Mouse (Mus musculus) embryonic facial prominence, embryonic 10.5 days (tissue): ENCODE results near the gene Ascc2. TPM values are rescaled to one million over a fixed set of nuclear protein-coding genes. Genes with fewer than 3 reads are reported as not detected.

ENCODE experiments used
- DNase-seq: peaks from one replicate; pipeline ENCODE4 v3.0.0-alpha.2; 2017; ENCODE audit warnings: low spot score
- H3K27ac ChIP-seq: fragments of 300-500 bp; sonication (generic); replicated peaks from 2 replicates; pipeline ENCODE4 v1.5.1; 2016; ENCODE audit warnings: mild to moderate bottlenecking
- H3K27me3 ChIP-seq: fragments of 300-500 bp; sonication (generic); replicated peaks from 2 replicates; pipeline ENCODE4 v1.6.1; 2016; ENCODE audit warnings: low read depth, mild to moderate bottlenecking; ENCODE audit not compliant: poor library complexity, severe bottlenecking
- H3K36me3 ChIP-seq: fragments of 300-500 bp; sonication (generic); replicated peaks from 2 replicates; pipeline ENCODE4 v1.6.1; 2016; ENCODE audit warnings: mild to moderate bottlenecking, moderate library complexity
- H3K4me1 ChIP-seq: fragments of 300-500 bp; sonication (generic); 2 replicates; pipeline ENCODE4 v1.6.1; 2016
- H3K4me3 ChIP-seq: fragments of 300-500 bp; sonication (generic); 2 replicates; pipeline ENCODE4 v1.5.1; 2016; ENCODE audit warnings: mild to moderate bottlenecking, moderate library complexity
- H3K9me3 ChIP-seq: fragments of 300-500 bp; sonication (generic); 2 replicates; pipeline ENCODE4 v1.6.1; 2016; ENCODE audit warnings: mild to moderate bottlenecking
- WGBS: fragments of 180-500 bp; shearing (Covaris S2); methylation state at CpG from one replicate; pipeline ENCODE4 v1.1.7; 2016; 5-methylcytosine and 5-hydroxymethylcytosine counted together
- polyA plus RNA-seq: library from polyadenylated mRNA; unstranded; fragments of >200 nt; fragmentation: Nextera tagmentation; extraction: Ambion mirVana; gene quantifications from 2 replicates; pipeline ENCODE4 v1.2.1, GENCODE M21; 2016

Ascc2 gene
- polyA plus RNA-seq, result 42.2 and 43.0 TPM in 2 replicates

DNA sequence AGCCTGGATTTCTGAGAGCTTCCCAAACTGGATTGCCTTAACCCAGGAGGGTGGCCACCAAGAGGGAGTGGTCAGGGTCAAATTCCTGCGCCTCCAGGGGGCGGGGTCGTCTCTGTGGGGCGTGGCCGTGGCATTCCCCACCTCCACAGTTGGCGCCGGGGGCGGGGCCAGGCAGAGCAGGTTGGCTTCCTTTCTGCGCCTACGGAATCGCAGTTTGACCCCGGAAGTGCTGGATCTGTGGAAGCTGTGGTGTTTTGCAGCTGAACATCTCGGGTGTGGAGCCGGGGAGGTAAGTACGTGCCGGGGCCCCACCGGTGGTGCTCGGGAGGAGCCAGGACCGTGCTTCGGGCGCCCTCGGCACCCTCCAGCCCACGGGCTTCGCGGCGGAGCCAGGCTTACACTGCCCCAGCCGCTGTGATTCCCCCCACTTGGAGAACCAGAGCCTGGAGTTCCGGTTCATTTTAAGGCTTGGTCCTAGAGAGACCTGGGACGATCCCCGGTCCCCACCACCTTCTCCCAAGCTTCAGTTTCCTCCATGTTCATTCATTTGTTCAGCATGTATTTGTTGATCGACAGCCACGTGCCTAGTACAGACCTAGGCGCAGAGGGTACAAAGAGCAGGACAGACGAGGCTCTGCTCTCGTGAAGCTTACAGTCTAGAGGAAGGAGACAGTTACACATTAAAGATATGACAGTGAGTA, at the start of gene Ascc2:
TSS of gene Ascc2 (plus strand) at position 214 of the 701 bp plus-strand sequence.
- Histone ChIP-seq H3K9me3 (no peaks in the 10 kb centered on the region), H3K27ac (peak within 1 kb of the TSS; percentile 83), H3K4me1 (peaks cover 23% of the 10 kb centered on the region), H3K4me3 (peak within 1 kb of the TSS; percentile 79), H3K36me3 (peaks cover 21% of the 10 kb centered on the region), H3K27me3 (no peaks in the 10 kb centered on the region)
- peak; percentile 98 for DNase-seq
- under 1% methylated on average over 35 of the region's 35 CpGs for WGBS

DNA sequence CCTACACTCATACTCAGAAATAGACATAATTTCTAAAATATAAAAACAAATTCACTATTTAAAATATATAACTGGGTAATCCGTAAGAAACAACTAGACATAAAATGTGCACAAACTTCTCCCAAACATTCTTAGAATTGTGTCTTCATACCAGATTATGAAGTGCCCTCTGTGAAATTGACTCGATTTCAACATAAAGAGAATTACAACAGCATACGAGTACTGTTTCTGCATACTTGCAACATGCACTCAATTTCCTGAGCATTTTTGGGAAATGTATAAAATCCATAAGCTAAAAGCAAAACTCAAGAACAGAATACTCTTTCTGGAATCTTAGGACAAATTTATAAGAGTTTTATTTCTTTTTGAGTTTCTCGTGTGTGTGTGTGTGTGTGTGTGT, 45.7 kb upstream of the Ascc2 start:
- 88% methylated on average over 4 of the region's 4 CpGs for WGBS
- no peak for DNase-seq
- H3K4me3 ChIP-seq, result no peak overlapping the region
- no peak overlapping the region for H3K27ac ChIP-seq
- H3K27me3 ChIP-seq, result no peaks in the 10 kb centered on the region
- H3K36me3 ChIP-seq, result peaks cover 8% of the 10 kb centered on the region
- peaks cover 15% of the 10 kb centered on the region for H3K4me1 ChIP-seq
- no peaks in the 10 kb centered on the region for H3K9me3 ChIP-seq

DNA sequence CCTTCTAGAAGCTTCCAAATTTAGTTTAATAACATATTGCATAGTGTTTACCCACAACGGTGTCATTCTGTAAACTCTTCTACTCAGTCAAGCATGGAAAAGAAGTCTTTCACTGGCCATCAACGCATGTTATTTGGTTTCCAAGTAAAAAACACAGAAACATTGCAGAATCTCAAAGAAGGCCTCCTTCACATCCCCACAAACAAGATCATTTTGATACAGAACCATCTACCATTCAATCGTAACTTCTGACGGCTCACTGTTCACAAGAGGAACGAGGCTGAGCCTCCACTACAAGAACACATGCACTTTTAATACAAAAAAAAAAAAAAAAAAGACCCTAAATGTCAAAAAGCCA, 44.1 kb upstream of the Ascc2 start:
- H3K9me3 ChIP-seq, result no peaks in the 10 kb centered on the region
- H3K27me3 ChIP-seq, result no peaks in the 10 kb centered on the region
- H3K4me3 ChIP-seq, result peak overlapping the region; percentile 99
- H3K4me1 ChIP-seq, result peaks cover 15% of the 10 kb centered on the region
- no peak for DNase-seq
- WGBS, result 52% methylated on average over 5 of the region's 5 CpGs
- 0 out of 2 replicates have a peak, but pooled peaks cover 2% of the 10 kb centered on the region for H3K36me3 ChIP-seq
- no peak overlapping the region for H3K27ac ChIP-seq

DNA sequence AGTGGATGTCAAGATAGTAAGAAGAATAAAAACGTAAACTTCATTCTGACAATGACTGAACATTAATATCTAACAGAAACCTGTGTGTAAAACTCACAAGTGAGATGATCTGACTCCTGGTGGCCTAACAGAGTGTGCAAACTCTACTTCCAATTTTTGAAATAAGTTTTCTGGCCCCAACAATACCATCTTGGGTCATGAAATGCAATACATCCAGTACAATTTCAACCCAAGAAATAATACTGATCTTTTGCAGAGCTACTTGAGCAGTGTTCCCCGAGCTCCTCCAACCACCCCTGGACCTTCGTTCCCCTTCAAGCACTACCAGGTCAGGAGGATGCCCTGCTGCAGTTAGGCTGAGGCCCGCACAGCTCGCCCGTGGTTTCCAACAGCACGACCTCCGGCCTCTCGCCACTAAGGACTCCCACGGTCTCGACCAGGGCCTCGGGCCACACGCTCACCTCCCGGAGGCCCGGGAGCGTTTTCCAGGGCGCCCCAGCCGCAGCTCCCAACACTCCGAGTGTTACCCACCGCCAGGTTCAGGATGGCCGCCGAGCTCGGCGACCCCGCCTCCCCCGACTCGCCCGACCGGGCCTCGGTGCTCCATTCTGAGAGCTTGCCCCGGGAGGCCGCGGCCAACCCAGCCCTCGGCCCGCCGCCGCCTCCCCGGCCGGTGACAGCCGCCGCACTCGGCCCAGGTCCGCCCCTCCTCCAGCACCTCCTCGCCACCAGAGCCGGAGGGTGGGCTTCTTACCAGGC, 43.5 kb upstream of the Ascc2 start:
- H3K27me3 ChIP-seq, result no peaks in the 10 kb centered on the region
- peak overlapping the region; percentile 99 for H3K27ac ChIP-seq
- H3K4me3 ChIP-seq, result peak overlapping the region; percentile 99
- no peak for DNase-seq
- 0 out of 2 replicates have a peak, but pooled peaks cover 2% of the 10 kb centered on the region for H3K36me3 ChIP-seq
- H3K4me1 ChIP-seq, result peaks cover 15% of the 10 kb centered on the region
- H3K9me3 ChIP-seq, result no peaks in the 10 kb centered on the region
- 1% methylated on average over 45 of the region's 45 CpGs for WGBS

DNA sequence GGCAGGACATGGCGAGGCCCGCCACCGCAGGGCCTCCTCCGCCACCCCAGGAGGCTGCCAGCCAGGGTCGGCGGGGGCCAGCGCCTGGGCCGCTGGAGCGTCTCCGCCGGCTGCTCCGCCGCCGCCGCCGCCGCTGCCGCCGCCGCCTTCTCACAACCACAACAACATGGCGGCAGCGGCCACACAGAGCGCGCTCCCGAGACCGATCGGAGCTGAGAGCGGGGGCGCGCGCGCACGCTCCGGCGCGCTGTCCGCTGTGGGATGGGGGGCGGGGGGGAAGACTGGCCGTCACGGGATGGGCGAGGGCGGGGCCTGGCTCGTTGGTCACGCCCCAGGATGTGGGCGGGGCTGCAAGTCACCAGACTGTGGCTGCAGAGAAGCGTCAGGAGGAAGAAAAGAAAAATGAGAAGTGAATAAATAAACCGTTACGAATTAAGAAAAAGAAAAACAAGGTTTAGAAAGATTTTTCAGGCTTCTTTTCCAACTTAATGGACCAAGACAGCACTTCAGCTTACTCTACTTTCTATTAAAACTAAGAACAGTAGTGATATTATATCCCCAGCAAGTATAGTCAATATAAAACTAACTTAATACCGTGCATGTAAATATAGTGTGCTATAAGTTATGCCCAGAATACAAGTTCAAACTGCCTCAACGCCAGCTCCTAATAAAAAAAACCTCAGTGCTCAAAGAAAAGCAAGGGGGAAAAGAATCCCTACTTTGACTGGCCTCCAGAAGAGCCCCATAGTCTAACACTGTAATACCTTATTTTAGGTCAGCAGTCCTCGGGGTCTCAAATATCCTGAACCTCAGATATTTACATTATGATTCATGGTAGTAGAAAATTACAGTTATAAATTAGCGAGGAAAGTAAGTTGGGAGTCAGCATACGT, 42.7 kb upstream of the Ascc2 start, which contains the start of gene Mtmr3:
TSS of gene Mtmr3 (minus strand) at position 256 of the 893 bp plus-strand sequence.
- peak; percentile 98 for DNase-seq
- Histone ChIP-seq H3K27me3 (no peaks in the 10 kb centered on the region), H3K36me3 (no peaks in the 10 kb centered on the region), H3K9me3 (no peaks in the 10 kb centered on the region), H3K27ac (peak within 1 kb of the TSS; percentile 99), H3K4me3 (peak within 1 kb of the TSS; percentile 99), H3K4me1 (peaks cover 15% of the 10 kb centered on the region)
- 5% methylated on average over 53 of the region's 53 CpGs for WGBS

DNA sequence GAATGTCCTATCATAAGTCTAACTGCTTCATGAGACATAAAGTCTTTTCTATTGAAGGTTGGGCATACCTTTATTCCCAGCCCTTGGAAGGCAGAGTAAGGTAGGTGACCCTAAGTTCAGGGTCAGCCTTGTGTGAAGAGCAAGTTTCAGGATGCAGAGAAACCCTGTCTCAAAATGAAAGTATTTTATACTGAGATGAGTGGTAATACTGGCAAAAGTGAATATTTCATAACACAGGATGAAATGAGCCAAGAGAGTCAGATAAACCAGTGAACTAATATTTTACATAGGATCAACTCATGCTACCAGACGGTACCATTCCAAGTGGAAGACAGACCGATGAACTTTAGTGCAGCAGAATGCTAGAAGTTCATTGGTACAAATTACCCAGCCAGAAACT, 39.1 kb upstream of the Ascc2 start:
- peaks cover 12% of the 10 kb centered on the region for H3K4me1 ChIP-seq
- 94% methylated on average over 2 of the region's 2 CpGs for WGBS
- H3K4me3 ChIP-seq, result no peak overlapping the region

DNA sequence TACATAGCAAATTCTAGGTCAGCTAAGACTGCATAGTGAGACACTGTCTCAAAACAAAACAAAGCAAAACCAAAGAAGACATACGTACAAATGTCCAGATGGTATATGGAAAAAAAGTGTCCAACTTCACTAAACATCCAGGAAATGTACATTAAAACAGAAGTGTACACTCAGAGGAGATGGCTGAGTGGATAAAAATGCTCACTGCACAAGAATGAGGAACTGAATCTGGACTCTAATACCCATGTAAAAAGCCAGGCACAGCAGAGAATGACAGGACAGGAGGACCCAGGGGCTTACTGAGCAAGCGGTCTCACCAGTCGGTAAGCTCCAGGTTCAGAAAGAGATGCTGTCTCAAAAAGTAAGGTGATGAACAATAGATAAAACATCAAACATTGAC, 37.6 kb upstream of the Ascc2 start:
- peaks cover 14% of the 10 kb centered on the region for H3K4me1 ChIP-seq
- no peak for DNase-seq
- 96% methylated on average over 3 of the region's 3 CpGs for WGBS
- no peak overlapping the region for H3K27ac ChIP-seq
- H3K9me3 ChIP-seq, result no peaks in the 10 kb centered on the region
- H3K4me3 ChIP-seq, result no peak overlapping the region
- H3K27me3 ChIP-seq, result no peaks in the 10 kb centered on the region
- no peaks in the 10 kb centered on the region for H3K36me3 ChIP-seq

More for the DNA sequence above, 39.1 kb upstream of the Ascc2 start:
- Histone ChIP-seq H3K9me3 (no peaks in the 10 kb centered on the region), H3K27me3 (no peaks in the 10 kb centered on the region), H3K36me3 (no peaks in the 10 kb centered on the region), H3K27ac (no peak overlapping the region)
- no peak for DNase-seq

DNA sequence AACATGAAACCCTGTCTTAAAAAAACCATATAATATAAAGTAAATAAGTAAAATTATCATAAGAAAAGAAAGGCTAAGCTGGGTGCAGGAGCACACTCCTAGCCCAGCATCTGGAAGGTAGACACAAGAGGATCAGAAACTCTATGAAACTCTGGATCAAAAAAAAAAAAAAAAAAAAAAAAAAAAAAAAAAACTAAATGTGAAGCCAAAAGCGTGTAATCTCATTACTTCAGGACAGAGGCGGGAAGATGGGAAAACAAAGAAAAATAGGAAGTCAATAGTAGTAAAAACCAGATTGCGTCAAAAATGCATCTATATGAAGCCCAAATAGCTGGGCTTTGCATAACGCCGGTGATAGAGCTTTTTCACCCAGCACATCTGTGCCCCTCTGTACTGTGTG, 35.7 kb upstream of the Ascc2 start:
- Histone ChIP-seq H3K27ac (no peak overlapping the region), H3K27me3 (no peaks in the 10 kb centered on the region), H3K4me1 (peaks cover 15% of the 10 kb centered on the region), H3K36me3 (no peaks in the 10 kb centered on the region), H3K4me3 (no peak overlapping the region), H3K9me3 (no peaks in the 10 kb centered on the region)
- whole genome bisulfite sequencing, result 86% methylated on average over 5 of the region's 5 CpGs
- no peak for DNase-seq

DNA sequence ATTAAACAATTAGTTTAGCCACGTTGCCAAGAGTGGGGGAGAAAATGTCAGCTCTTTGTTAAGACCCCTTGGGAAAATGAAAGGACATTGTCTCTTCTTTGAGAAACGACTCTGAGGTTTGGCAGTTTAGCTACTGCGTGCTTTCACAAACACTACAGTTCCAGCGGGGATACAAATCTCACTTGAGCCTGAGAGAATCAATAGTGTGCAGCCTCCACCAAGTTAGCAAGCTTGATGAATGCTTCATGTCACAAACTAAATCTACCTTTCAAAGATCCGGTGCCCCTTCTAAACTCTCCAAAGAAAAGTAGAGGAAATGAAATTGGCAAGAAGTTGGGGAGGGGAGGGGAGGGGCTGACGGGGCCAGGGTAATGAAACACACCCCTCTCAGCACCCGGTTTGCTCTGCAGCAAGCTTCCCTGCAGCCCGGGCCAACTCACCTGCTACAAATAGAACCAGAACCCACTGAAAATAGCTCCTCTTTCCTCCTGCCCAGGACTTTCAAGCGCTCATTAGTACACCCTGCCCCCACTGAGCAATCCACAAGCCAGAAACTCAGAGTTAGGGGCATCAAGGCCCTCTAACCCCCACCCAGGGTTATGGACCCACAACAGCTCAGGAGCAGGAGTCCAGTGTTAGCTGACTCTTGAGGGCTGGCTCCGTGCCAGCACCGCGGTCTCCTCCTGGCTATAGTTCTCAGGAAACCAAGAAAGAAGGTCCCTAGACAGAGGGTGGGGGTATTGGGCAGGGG, 34.7 kb upstream of the Ascc2 start:
- WGBS, result 51% methylated on average over 12 of the region's 12 CpGs
- peaks cover 15% of the 10 kb centered on the region for H3K4me1 ChIP-seq
- H3K36me3 ChIP-seq, result no peaks in the 10 kb centered on the region
- DNase-seq, result no peak
- no peaks in the 10 kb centered on the region for H3K9me3 ChIP-seq
- H3K27me3 ChIP-seq, result no peaks in the 10 kb centered on the region
- H3K4me3 ChIP-seq, result no peak overlapping the region
- H3K27ac ChIP-seq, result no peak overlapping the region

DNA sequence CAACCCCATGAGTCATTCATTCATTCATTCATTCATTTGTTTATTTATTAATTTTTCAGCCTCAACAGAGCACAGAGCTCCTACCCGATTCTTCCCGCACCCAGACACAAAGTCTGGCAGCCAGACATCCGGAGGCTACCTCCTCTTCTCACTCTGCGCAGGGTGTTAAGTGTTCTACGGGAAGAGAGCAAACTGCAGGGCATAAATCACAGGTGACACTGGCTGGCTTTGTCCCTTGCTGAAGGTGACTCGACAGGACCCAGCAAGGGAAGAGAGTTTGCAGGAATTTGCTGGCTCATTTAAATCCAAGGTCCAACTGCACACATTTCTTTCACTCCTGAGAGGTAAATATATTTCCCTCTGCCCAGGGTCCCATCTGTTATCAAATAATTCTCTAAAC, 33.1 kb upstream of the Ascc2 start:
- Histone ChIP-seq H3K9me3 (no peaks in the 10 kb centered on the region), H3K4me3 (no peak overlapping the region), H3K27me3 (no peaks in the 10 kb centered on the region), H3K4me1 (peaks cover 15% of the 10 kb centered on the region), H3K27ac (no peak overlapping the region), H3K36me3 (no peaks in the 10 kb centered on the region)
- no peak for DNase-seq
- WGBS, result 68% methylated on average over 6 of the region's 6 CpGs

DNA sequence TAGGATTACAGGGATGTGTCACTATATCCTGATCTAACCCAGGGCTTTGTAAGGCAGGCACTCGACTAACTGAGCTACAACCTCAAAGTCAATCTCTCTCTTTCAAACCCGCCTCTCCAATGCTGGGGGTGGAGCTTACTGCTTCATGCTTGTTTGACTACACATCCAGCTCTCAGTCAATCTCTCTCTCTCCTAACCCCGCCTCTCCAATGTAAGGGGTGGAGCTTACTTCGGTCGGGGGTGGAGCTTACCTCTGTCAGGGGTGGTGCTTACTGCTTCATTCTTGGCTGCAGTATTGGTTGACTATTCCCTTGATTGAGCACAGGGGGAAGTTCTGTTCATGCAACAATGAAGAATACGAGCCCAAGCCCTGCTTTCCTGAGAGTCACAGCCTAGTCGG, 32.1 kb upstream of the Ascc2 start:
- no peaks in the 10 kb centered on the region for H3K27me3 ChIP-seq
- peaks cover 15% of the 10 kb centered on the region for H3K4me1 ChIP-seq
- no peaks in the 10 kb centered on the region for H3K9me3 ChIP-seq
- no peaks in the 10 kb centered on the region for H3K36me3 ChIP-seq
- 53% methylated on average over 7 of the region's 7 CpGs for WGBS
- H3K27ac ChIP-seq, result no peak overlapping the region
- H3K4me3 ChIP-seq, result no peak overlapping the region
- no peak for DNase-seq

DNA sequence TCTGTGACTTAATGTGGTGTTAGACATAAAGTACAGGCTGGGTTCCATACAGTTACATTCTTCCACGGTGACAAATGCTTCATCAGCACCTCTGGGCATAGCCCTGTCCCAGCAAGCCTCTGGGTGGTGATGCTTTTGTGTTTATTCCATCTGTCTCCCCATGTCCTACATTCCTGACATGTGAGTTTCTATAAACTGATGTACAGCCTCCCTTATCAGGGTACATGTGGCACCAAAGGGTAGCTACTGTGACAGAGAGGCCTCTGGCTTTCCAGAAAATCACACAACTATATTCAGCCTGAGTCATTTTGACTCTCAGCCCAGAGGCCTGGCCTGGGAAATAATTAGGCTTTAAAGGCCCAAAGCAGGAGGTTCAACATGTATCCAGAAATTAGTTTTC, 31.0 kb upstream of the Ascc2 start:
- Histone ChIP-seq H3K27ac (no peak overlapping the region), H3K4me1 (peaks cover 15% of the 10 kb centered on the region), H3K27me3 (no peaks in the 10 kb centered on the region), H3K4me3 (no peak overlapping the region), H3K9me3 (no peaks in the 10 kb centered on the region), H3K36me3 (no peaks in the 10 kb centered on the region)
- DNase-seq, result no peak
- 77% methylated on average over 1 of the region's 1 CpGs for WGBS
